Mouse (Mus musculus): Measurements from ENCODE around the gene Ebi3. TPM values are rescaled to one million over a fixed set of nuclear protein-coding genes. Genes with fewer than 3 reads are reported as not detected.
A peak's percentile ranks its signal among the peaks of the same experiment; 100 is the strongest.

Ebi3 gene
- total and polyA plus RNA-seq, 3 experiments: 0.66 to 4.7 (median 1.2) TPM

DNA sequence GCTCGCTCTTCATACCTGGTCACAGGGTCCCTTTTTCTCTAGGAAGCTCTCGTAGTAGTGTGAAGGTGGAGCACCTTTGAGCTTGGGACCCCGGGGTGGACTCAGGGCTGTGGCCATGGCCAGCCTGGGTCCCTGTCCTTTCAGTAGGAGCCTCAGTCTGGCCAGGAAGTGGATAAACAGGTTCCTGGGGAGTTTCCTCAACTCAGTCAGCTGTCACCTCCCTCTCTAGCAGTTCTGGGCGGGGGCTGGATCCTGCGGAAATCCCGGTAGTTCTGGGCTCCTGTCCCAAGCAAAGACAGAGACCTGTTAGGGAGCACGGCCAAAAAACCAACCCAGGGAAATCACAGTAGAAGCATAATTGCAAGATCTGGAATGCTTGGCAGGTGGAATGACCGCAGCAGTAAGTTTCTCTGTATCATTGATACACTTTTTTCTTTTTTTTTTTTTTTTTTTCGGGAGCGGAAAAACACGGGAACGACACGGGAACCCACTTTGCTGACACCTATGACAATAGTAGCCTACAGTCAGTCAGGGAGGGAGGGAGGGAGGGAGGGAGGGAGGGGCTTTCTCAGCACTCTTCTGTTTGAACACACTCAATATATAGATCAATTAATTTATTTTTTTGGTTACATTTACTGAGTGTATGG is 53.1 kb downstream of the Ebi3 start, which contains the start of the genes Stap2 and Mpnd:
Stap2 (minus strand) TSS at position 170 of the 647 bp plus-strand sequence.
Mpnd (plus strand) TSS at position 297 of the 647 bp plus-strand sequence.
- peak; percentile 65 for DNase-seq

Other genes with a start within 250 kb of the Ebi3 start
- 1 to 10 TPM; 5.7 to 8.9 TPM for gene Pot1b, start 240.0 kb upstream of the Ebi3 start, total RNA-seq (2021)
- gene Pot1b, start 240.0 kb upstream of the Ebi3 start, polyA plus RNA-seq (2012; rRNA removed): 0.52 and 0.81 TPM in 2 replicates
- under 1 TPM; 0.37 to 0.59 TPM for gene Adgre4, start 202.7 kb upstream of the Ebi3 start, total RNA-seq (2021)
- gene Adgre4, start 202.7 kb upstream of the Ebi3 start, polyA plus RNA-seq (2012; rRNA removed): 0.15 and 0.22 TPM in 2 replicates
- 1 to 10 TPM; 5.3 to 6.4 TPM for gene Zfp119a, start 73.7 kb upstream of the Ebi3 start, total RNA-seq (2021)
- not detected in 2 replicates for gene Zfp119a, start 73.7 kb upstream of the Ebi3 start, polyA plus RNA-seq (2012; rRNA removed)
- gene Zfp959, start 60.5 kb upstream of the Ebi3 start, total RNA-seq (2021): 1 to 10 TPM; 5.2 to 5.6 TPM
- 0.20 and 0.28 TPM in 2 replicates for gene Zfp959, start 60.5 kb upstream of the Ebi3 start, polyA plus RNA-seq (2012; rRNA removed)
- gene Zfp119b, start 3.1 kb upstream of the Ebi3 start, total RNA-seq (2021): 1 to 10 TPM; 3.0 to 3.6 TPM
- gene Zfp119b, start 3.1 kb upstream of the Ebi3 start, polyA plus RNA-seq (2012; rRNA removed): 0.07 TPM in 1 of 2 replicates, not detected in the other
- 10 to 100 TPM; 16.7 to 19.1 TPM for gene Yju2, start 6.5 kb downstream of the Ebi3 start, total RNA-seq (2021)
- gene Yju2, start 6.5 kb downstream of the Ebi3 start, polyA plus RNA-seq (2012; rRNA removed): 4.4 and 5.3 TPM in 2 replicates
- gene Shd, start 17.8 kb downstream of the Ebi3 start, total RNA-seq (2021): 1 to 10 TPM in 1 of 2 experiments, under 1 TPM in 1; 0.52 to 1.2 TPM
- gene Shd, start 17.8 kb downstream of the Ebi3 start, polyA plus RNA-seq (2012; rRNA removed): 3.2 and 7.8 TPM in 2 replicates
- gene Fsd1, start 33.9 kb downstream of the Ebi3 start, total RNA-seq (2021): 1 to 10 TPM; 1.0 to 2.7 TPM
- 2.3 and 2.7 TPM in 2 replicates for gene Fsd1, start 33.9 kb downstream of the Ebi3 start, polyA plus RNA-seq (2012; rRNA removed)
- gene Stap2, start 52.9 kb downstream of the Ebi3 start, total RNA-seq (2021): 1 to 10 TPM; 5.6 TPM
- gene Stap2, start 52.9 kb downstream of the Ebi3 start, polyA plus RNA-seq (2012; rRNA removed): 5.2 and 8.4 TPM in 2 replicates
- 10 to 100 TPM; 87.3 to 90.5 TPM for gene Mpnd, start 53.1 kb downstream of the Ebi3 start, total RNA-seq (2021)
- 179 and 197 TPM in 2 replicates for gene Mpnd, start 53.1 kb downstream of the Ebi3 start, polyA plus RNA-seq (2012; rRNA removed)
- 10 to 100 TPM; 41.3 to 44.0 TPM for gene Sh3gl1, start 84.0 kb downstream of the Ebi3 start, total RNA-seq (2021)
- gene Sh3gl1, start 84.0 kb downstream of the Ebi3 start, polyA plus RNA-seq (2012; rRNA removed): 66.4 and 70.6 TPM in 2 replicates
- gene Chaf1a, start 87.8 kb downstream of the Ebi3 start, total RNA-seq (2021): 1 to 10 TPM; 1.6 to 2.5 TPM
- 1.5 and 2.0 TPM in 2 replicates for gene Chaf1a, start 87.8 kb downstream of the Ebi3 start, polyA plus RNA-seq (2012; rRNA removed)
- gene Ubxn6, start 122.4 kb downstream of the Ebi3 start, total RNA-seq (2021): 10 to 100 TPM; 83.2 to 83.8 TPM
- gene Ubxn6, start 122.4 kb downstream of the Ebi3 start, polyA plus RNA-seq (2012; rRNA removed): 67.8 and 91.2 TPM in 2 replicates
- 10 to 100 TPM; 52.7 to 63.7 TPM for gene Hdgfl2, start 127.0 kb downstream of the Ebi3 start, total RNA-seq (2021)
- gene Hdgfl2, start 127.0 kb downstream of the Ebi3 start, polyA plus RNA-seq (2012; rRNA removed): 93.5 and 97.9 TPM in 2 replicates
- 100 to 1,000 TPM in 1 of 2 experiments, 10 to 100 TPM in 1; 92.6 to 121 TPM for gene Plin4, start 157.2 kb downstream of the Ebi3 start, total RNA-seq (2021)
- 100 and 184 TPM in 2 replicates for gene Plin4, start 157.2 kb downstream of the Ebi3 start, polyA plus RNA-seq (2012; rRNA removed)
- 10 to 100 TPM; 59.5 to 71.9 TPM for gene Plin5, start 165.0 kb downstream of the Ebi3 start, total RNA-seq (2021)
- gene Plin5, start 165.0 kb downstream of the Ebi3 start, polyA plus RNA-seq (2012; rRNA removed): 42.9 and 91.7 TPM in 2 replicates
- gene Lrg1, start 169.4 kb downstream of the Ebi3 start, total RNA-seq (2021): 10 to 100 TPM; 23.9 to 45.5 TPM
- gene Lrg1, start 169.4 kb downstream of the Ebi3 start, polyA plus RNA-seq (2012; rRNA removed): 134 and 212 TPM in 2 replicates
- gene Sema6b, start 187.7 kb downstream of the Ebi3 start, total RNA-seq (2021): 10 to 100 TPM in 1 of 2 experiments, 1 to 10 TPM in 1; 6.3 to 10.2 TPM
- 32.9 and 36.5 TPM in 2 replicates for gene Sema6b, start 187.7 kb downstream of the Ebi3 start, polyA plus RNA-seq (2012; rRNA removed)
- gene Tnfaip8l1, start 209.8 kb downstream of the Ebi3 start, total RNA-seq (2021): 1 to 10 TPM; 2.0 to 2.4 TPM
- gene Tnfaip8l1, start 209.8 kb downstream of the Ebi3 start, polyA plus RNA-seq (2012; rRNA removed): 4.2 and 6.7 TPM in 2 replicates
- gene Mydgf, start 231.3 kb downstream of the Ebi3 start, total RNA-seq (2021): 10 to 100 TPM; 51.8 to 55.3 TPM
- gene Mydgf, start 231.3 kb downstream of the Ebi3 start, polyA plus RNA-seq (2012; rRNA removed): 70.5 and 71.0 TPM in 2 replicates

Data from adrenal gland, adult 2 months (tissue).